Mouse (Mus musculus): ENCODE data around the gene Mrps23. TPM values are rescaled to one million over a fixed set of nuclear protein-coding genes. Genes with fewer than 3 reads are reported as not detected.

Gene Mrps23
- polyA plus RNA-seq, 1 experiment from 2014 or later = 55.4 TPM

DNA sequence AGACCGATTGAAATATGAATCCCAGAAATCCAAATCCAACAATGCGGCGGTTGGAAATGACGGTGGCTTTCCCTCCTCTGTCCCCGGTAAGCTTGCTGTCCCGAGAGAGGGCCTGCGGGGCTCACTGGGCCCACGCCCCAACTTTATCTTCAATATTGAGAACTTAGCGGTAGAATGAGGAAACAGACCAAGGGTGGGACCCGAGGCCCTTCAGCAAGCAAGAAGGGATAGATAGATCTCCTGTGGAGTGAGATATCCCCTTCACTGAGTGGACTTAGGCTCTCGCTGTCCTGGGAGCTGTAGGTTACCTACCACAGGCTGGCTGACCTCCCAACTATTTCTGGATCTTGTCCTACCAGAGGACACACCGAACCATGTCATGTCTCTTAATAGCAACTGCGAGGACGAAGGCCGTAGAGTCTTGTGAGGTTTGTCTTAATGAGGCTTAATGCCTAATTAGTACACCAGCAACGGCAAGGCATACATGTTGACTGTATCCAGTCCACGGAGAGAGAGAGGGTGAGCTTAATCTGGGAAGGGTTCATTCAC is 19.5 kb upstream of the Mrps23 start:
- Histone ChIP-seq H3K9me3 (ENCODE audit: control insufficient read depth, low read length) (no peaks in the 10 kb centered on the region), H3K4me2 (replicated peaks; ENCODE audit: low read depth) (no peak overlapping the region), H3K27me3 (ENCODE audit: control insufficient read depth, insufficient read depth, low read length) (no peaks in the 10 kb centered on the region), H3K4me1 (replicated peaks; ENCODE audit: control insufficient read depth, insufficient read depth) (peaks cover 11% of the 10 kb centered on the region), H3K36me3 (ENCODE audit: control insufficient read depth, insufficient read depth, low read length) (peaks cover 5% of the 10 kb centered on the region; the same call in 1 of the 2 replicates), H3K4me3 (ENCODE audit: low read depth, low read length) (no peak overlapping the region), H3K27ac (replicated peaks) (no peak overlapping the region), H3K9ac (ENCODE audit: low read length) (no peak overlapping the region)
- WGBS = 82% methylated on average over 17 of the region's 17 CpGs
- TF ChIP-seq EP300 (optimal IDR thresholded peaks at IDR 0.05) (no peak), CTCF (IDR thresholded peaks at IDR 0.05; ENCODE audit: low read depth) (no peak)
- no peak for ATAC-seq (ENCODE audit: low FRiP score, low TSS enrichment)
- no peak for DNase-seq (ENCODE audit: low spot score)

DNA sequence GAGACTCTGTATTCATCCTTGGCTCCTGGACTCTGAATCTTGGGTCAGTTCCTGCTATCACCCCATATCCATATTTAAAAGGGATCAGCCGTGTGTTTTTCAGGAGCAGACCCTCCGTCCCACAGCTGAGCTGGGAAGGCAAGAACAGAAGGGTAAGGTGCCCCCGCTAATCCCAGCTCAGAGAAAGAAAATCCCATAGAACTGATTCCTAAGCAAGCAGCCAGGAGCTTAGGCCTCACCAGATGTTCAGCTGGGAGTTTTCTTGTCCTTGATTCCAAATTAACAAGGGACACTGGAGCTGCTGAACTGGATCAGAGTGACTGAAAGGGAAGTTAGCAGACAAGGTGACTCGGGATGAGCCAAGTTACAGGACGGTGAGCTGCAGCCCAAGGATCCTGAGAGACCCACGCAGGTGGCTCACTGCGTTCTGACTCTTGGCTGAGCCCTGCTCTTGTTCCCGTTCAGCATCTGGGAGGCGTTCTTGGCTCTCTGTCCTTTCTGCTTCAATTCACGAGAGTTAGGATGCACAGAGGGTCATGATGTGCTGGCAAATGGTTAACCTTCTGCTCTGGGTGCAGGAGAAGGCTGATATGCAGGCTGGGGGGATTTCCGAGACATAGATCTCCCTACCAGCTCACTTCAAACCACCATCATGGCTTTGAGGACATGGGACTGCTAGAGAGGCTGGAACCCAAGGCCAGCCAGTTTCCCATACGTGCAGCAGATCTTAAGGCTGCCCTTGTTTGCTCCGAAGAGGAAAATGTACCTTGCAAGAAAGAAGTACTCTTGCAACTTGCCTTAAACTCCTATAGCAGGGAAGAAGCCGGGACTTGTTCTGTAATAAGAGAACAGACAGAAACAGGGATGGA is 17.9 kb upstream of the Mrps23 start:
- H3K4me3 ChIP-seq (ENCODE audit: low read depth, low read length) = no peak overlapping the region
- peak overlapping the region; percentile 83 for H3K27ac ChIP-seq (replicated peaks)
- 0 out of 2 replicates have a peak overlapping the region, but pooled peaks have one; percentile 51 for H3K9ac ChIP-seq (ENCODE audit: low read length)
- H3K36me3 ChIP-seq (ENCODE audit: control insufficient read depth, insufficient read depth, low read length) = peaks cover 5% of the 10 kb centered on the region; the same call in 1 of the 2 replicates
- 64% methylated on average over 14 of the region's 14 CpGs for WGBS
- TF ChIP-seq EP300 (optimal IDR thresholded peaks at IDR 0.05) = no peak
- no peak for TF ChIP-seq CTCF (IDR thresholded peaks at IDR 0.05; ENCODE audit: low read depth)
- ATAC-seq (ENCODE audit: low FRiP score, low TSS enrichment) (no peak), DNase-seq (ENCODE audit: low spot score) (no peak)
- no peak overlapping the region for H3K4me2 ChIP-seq (replicated peaks; ENCODE audit: low read depth)
- no peaks in the 10 kb centered on the region for H3K27me3 ChIP-seq (ENCODE audit: control insufficient read depth, insufficient read depth, low read length)
- no peaks in the 10 kb centered on the region for H3K9me3 ChIP-seq (ENCODE audit: control insufficient read depth, low read length)
- H3K4me1 ChIP-seq (replicated peaks; ENCODE audit: control insufficient read depth, insufficient read depth) = peaks cover 8% of the 10 kb centered on the region

DNA sequence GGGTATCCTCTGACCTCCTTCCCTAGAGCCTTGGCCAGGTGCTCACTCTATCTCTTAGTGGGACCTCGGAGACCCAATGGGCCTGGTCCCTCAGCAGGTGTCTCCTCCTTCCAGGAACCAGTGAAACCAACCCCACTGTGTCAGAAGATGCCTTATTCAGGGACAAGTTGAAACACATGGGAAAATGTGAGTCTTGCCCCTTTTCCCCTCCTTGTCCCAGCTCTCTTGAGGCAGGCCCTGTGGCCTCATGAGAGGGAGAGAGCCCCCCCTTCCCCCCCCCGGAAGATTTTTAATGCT is 17.3 kb upstream of the Mrps23 start:
- no peak for TF ChIP-seq EP300 (optimal IDR thresholded peaks at IDR 0.05)
- no peak for TF ChIP-seq CTCF (IDR thresholded peaks at IDR 0.05; ENCODE audit: low read depth)
- no peak for DNase-seq (ENCODE audit: low spot score)
- Histone ChIP-seq H3K36me3 (ENCODE audit: control insufficient read depth, insufficient read depth, low read length) (peaks cover 5% of the 10 kb centered on the region; the same call in 1 of the 2 replicates), H3K9me3 (ENCODE audit: control insufficient read depth, low read length) (no peaks in the 10 kb centered on the region), H3K4me2 (replicated peaks; ENCODE audit: low read depth) (peak overlapping the region; percentile 45; the same call in 1 of the 2 replicates), H3K9ac (ENCODE audit: low read length) (0 out of 2 replicates have a peak overlapping the region, but pooled peaks have one; percentile 51), H3K4me3 (ENCODE audit: low read depth, low read length) (no peak overlapping the region), H3K27me3 (ENCODE audit: control insufficient read depth, insufficient read depth, low read length) (no peaks in the 10 kb centered on the region), H3K27ac (replicated peaks) (peak overlapping the region; percentile 83), H3K4me1 (replicated peaks; ENCODE audit: control insufficient read depth, insufficient read depth) (peaks cover 8% of the 10 kb centered on the region)
- no peak; the same call in 1 of the 2 replicates for ATAC-seq (ENCODE audit: low FRiP score, low TSS enrichment)
- 31% methylated on average over 2 of the region's 2 CpGs for WGBS

DNA sequence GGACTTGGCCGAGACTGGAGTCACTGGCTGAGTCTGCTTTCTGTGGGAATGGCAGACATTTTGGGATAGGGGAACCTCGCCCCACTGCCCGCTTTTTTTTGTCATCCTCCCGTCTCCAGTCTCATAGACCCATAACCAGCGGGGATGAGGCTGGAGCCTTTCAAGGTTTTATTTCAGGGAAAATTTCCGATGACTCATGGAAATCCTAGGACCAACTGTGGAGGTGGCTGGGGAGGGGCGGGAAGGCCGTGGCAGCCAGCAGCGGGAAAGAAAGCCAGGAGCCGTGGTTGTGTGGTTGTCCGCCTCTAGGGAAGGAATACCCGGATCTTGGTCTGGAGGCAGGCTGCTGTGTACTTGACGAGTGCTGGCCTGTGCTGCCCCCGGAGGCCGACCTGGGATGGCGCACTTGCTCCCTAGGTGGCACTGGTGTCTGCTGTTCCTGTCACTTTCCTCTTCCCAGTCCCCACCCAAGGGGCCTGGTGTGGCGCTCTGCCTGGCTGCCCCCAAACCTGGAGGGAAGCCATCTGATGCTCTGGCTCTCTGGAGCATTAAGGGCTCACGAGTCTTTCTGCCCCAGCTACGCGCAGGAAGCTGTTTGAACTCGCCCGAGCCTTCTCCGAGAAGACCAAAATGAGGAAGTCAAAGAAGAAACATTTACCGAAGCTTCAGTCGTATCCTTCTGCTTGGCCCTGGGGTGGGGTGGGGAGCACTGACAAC is 16.6 kb upstream of the Mrps23 start:
- DNase-seq (ENCODE audit: low spot score) = peak; percentile 88
- peak overlapping the region; percentile 83 for H3K27ac ChIP-seq (replicated peaks)
- no peaks in the 10 kb centered on the region for H3K27me3 ChIP-seq (ENCODE audit: control insufficient read depth, insufficient read depth, low read length)
- H3K9me3 ChIP-seq (ENCODE audit: control insufficient read depth, low read length) = no peaks in the 10 kb centered on the region
- ATAC-seq (ENCODE audit: low FRiP score, low TSS enrichment) = peak; percentile 95
- H3K4me2 ChIP-seq (replicated peaks; ENCODE audit: low read depth) = peak overlapping the region; percentile 45
- 7% methylated on average over 25 of the region's 25 CpGs for WGBS
- H3K36me3 ChIP-seq (ENCODE audit: control insufficient read depth, insufficient read depth, low read length) = peaks cover 5% of the 10 kb centered on the region; the same call in 1 of the 2 replicates
- H3K4me1 ChIP-seq (replicated peaks; ENCODE audit: control insufficient read depth, insufficient read depth) = peaks cover 8% of the 10 kb centered on the region
- TF ChIP-seq CTCF (IDR thresholded peaks at IDR 0.05; ENCODE audit: low read depth) = peak; percentile 95
- TF ChIP-seq EP300 (optimal IDR thresholded peaks at IDR 0.05) = no peak
- H3K4me3 ChIP-seq (ENCODE audit: low read depth, low read length) = peak overlapping the region; percentile 14
- H3K9ac ChIP-seq (ENCODE audit: low read length) = peak overlapping the region; percentile 51

DNA sequence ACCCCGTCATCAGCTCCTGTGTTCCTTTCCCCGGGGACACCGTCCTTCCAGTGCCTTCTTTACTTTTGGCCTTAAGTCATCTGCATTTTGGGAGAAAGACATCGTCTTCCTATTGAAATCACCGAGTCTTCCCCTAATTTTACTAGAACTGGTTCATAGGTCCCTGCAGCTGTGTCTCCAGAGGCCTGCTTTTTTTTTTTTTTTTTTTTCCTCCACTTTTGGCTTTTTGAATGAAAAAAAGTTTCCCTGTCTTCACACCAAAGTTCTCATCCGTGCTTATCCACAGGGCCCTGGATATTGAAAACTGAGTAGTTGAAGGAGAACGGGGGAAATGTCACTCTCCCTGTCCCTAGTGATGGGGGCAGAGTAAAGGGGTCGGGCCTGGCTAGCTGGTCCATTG is 16.0 kb upstream of the Mrps23 start:
- Histone ChIP-seq H3K9me3 (ENCODE audit: control insufficient read depth, low read length) (no peaks in the 10 kb centered on the region), H3K4me1 (replicated peaks; ENCODE audit: control insufficient read depth, insufficient read depth) (peaks cover 8% of the 10 kb centered on the region), H3K9ac (ENCODE audit: low read length) (no peak overlapping the region; the same call in 1 of the 2 replicates), H3K36me3 (ENCODE audit: control insufficient read depth, insufficient read depth, low read length) (peaks cover 4% of the 10 kb centered on the region; the same call in 1 of the 2 replicates), H3K27ac (replicated peaks) (peak overlapping the region; percentile 83), H3K4me2 (replicated peaks; ENCODE audit: low read depth) (peak overlapping the region; percentile 45; the same call in 1 of the 2 replicates), H3K27me3 (ENCODE audit: control insufficient read depth, insufficient read depth, low read length) (no peaks in the 10 kb centered on the region), H3K4me3 (ENCODE audit: low read depth, low read length) (no peak overlapping the region)
- whole genome bisulfite sequencing = 54% methylated on average over 8 of the region's 8 CpGs
- TF ChIP-seq EP300 (optimal IDR thresholded peaks at IDR 0.05) (no peak), CTCF (IDR thresholded peaks at IDR 0.05; ENCODE audit: low read depth) (no peak)
- no peak for DNase-seq (ENCODE audit: low spot score)
- no peak for ATAC-seq (ENCODE audit: low FRiP score, low TSS enrichment)

All from stomach, postnatal 0 days (tissue).